Mouse (Mus musculus) kidney, embryonic 16.5 days (tissue): ENCODE data around the gene Tnfsf4. TPM values are rescaled to one million over a fixed set of nuclear protein-coding genes. Genes with fewer than 3 reads are reported as not detected.
A peak's percentile ranks its signal among the peaks of the same experiment; 100 is the strongest.

Source experiments
- ATAC-seq: fragments of 200-750 bp; cut with Nextera tagmentation; 2 replicates; pipeline ENCODE4 v1.8.0; 2017; ENCODE audit warnings: moderate TSS enrichment; ENCODE audit not compliant: low FRiP score, low TSS enrichment
- H3K27ac ChIP-seq: fragments of 300-500 bp; sonication (generic); 2 replicates; pipeline ENCODE4 v1.5.1; 2014; ENCODE audit warnings: low read length
- H3K27me3 ChIP-seq: fragments of 300-500 bp; sonication (generic); 2 replicates; pipeline ENCODE4 v1.6.1; 2014; ENCODE audit warnings: low read length, control low read depth, mixed read lengths; ENCODE audit not compliant: insufficient read depth
- H3K36me3 ChIP-seq: fragments of 300-500 bp; sonication (generic); 2 replicates; pipeline ENCODE4 v1.6.1; 2014; ENCODE audit warnings: low read length, control low read depth, mixed read lengths; ENCODE audit not compliant: insufficient read depth
- H3K4me1 ChIP-seq: fragments of 300-500 bp; sonication (generic); 2 replicates; pipeline ENCODE4 v1.6.1; 2014; ENCODE audit warnings: low read length, control low read depth, mixed read lengths; ENCODE audit not compliant: insufficient read depth
- H3K4me2 ChIP-seq: fragments of 300-500 bp; sonication (generic); replicated peaks from 2 replicates; pipeline ENCODE4 v1.6.1; 2014; ENCODE audit warnings: low read depth, low read length
- H3K4me3 ChIP-seq: fragments of 300-500 bp; sonication (generic); 2 replicates; pipeline ENCODE4 v1.5.1; 2014; ENCODE audit warnings: mild to moderate bottlenecking, low read length
- H3K9ac ChIP-seq: fragments of 300-500 bp; sonication (generic); replicated peaks from 2 replicates; pipeline ENCODE4 v1.6.1; 2014; ENCODE audit warnings: low read length
- H3K9me3 ChIP-seq: fragments of 300-500 bp; sonication (generic); 2 replicates; pipeline ENCODE4 v1.6.1; 2016; ENCODE audit warnings: low read length, control low read depth
- WGBS: fragments of 180-500 bp; shearing (Covaris S2); extraction: QIAGEN DNeasy Blood & Tissue Kit; methylation state at CpG from one replicate; pipeline ENCODE4 v1.1.7; 2014; 5-methylcytosine and 5-hydroxymethylcytosine counted together
- polyA plus RNA-seq: library from polyadenylated mRNA; unstranded; fragments of >200 nt; fragmentation: Nextera tagmentation; extraction: Ambion mirVana; gene quantifications from 2 replicates; pipeline ENCODE4 v1.2.1, GENCODE M21; 2015

Gene Tnfsf4
- polyA plus RNA-seq, 1 experiment from 2014 or later = not detected

DNA sequence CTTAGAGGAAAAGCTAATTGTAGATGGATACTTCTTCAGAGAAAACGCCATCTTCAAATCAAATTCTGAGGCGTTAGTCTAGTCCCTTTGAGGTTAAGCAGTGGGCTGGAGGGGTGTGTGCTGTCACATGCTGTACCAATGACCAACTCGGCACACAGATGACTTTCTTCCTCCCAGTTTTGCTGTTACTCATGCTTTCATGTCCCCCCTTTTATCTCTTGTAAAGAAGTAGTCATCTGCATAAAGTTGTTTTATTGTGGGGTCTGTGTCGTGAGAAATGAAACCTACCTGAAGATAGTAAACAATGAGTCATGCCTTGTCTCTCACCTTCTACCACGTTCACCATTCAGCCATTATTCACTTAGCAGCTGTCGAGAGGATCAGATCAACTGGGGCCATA, 41.3 kb downstream of the Tnfsf4 start:
- H3K9me3 ChIP-seq = no peaks in the 10 kb centered on the region
- WGBS = 84% methylated on average over 6 of the region's 6 CpGs
- H3K9ac ChIP-seq = no peak overlapping the region
- no peak for ATAC-seq
- H3K27ac ChIP-seq = no peak overlapping the region
- no peaks in the 10 kb centered on the region for H3K4me1 ChIP-seq
- no peaks in the 10 kb centered on the region for H3K36me3 ChIP-seq
- no peak overlapping the region for H3K4me2 ChIP-seq
- no peak overlapping the region for H3K4me3 ChIP-seq
- H3K27me3 ChIP-seq = no peaks in the 10 kb centered on the region

DNA sequence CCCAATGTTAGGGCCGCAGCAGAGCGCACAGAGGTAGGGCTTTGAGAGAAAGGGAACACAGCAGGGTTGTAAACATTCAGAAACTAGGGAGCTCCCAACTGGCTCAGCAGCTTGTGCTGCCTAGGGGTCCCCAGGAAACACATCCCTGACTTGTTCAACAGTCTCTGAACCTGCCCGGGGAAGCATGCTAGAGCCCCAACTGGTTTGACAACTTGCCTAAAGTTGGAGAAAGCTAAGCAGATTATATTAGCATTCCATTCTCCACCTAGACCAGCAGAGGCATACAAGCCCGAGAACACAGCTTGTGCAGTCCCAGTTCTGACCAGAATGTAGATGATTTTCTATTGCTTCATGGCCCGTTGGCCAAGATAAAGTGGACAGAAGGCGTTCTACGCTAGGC, 49.6 kb downstream of the Tnfsf4 start:
- Histone ChIP-seq H3K27me3 (no peaks in the 10 kb centered on the region), H3K4me1 (0 out of 2 replicates have a peak, but pooled peaks cover 3% of the 10 kb centered on the region), H3K4me3 (no peak overlapping the region), H3K27ac (peak overlapping the region; percentile 51), H3K9me3 (no peaks in the 10 kb centered on the region), H3K4me2 (no peak overlapping the region), H3K36me3 (no peaks in the 10 kb centered on the region), H3K9ac (no peak overlapping the region)
- ATAC-seq = peak; percentile 86
- WGBS = 67% methylated on average over 7 of the region's 7 CpGs

DNA sequence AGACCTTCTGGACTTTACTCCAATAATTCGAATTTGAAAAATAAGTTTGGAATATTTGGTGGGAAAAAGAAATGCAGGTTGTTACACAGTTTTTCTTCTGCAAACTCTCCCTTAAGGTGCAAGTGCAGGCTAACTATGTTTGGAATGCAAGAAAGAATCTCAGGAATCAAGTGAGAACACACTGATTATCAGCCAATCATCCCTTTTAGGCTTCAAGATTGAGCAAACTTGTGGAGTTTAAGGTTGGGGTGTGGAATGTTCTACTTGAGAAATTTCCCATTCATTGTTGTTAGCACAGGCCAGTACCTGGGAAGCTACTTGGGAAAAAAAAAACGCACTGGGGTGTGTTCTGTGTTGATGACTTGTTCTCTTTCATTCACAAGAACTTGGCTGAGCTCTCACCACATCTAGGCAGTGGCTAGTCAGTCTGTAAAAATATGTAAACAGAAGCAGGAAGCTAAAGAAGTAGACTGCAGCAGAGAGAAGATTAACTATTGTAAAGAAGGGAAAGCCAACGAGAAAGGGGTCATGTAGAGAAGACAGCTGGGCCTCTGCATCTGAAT, 56.6 kb downstream of the Tnfsf4 start:
- no peak for ATAC-seq
- H3K36me3 ChIP-seq = no peaks in the 10 kb centered on the region
- H3K27ac ChIP-seq = no peak overlapping the region
- H3K4me2 ChIP-seq = no peak overlapping the region
- H3K27me3 ChIP-seq = no peaks in the 10 kb centered on the region
- no peak overlapping the region for H3K4me3 ChIP-seq
- H3K9ac ChIP-seq = no peak overlapping the region
- 51% methylated on average over 3 of the region's 3 CpGs for WGBS
- no peaks in the 10 kb centered on the region for H3K9me3 ChIP-seq
- no peaks in the 10 kb centered on the region for H3K4me1 ChIP-seq

DNA sequence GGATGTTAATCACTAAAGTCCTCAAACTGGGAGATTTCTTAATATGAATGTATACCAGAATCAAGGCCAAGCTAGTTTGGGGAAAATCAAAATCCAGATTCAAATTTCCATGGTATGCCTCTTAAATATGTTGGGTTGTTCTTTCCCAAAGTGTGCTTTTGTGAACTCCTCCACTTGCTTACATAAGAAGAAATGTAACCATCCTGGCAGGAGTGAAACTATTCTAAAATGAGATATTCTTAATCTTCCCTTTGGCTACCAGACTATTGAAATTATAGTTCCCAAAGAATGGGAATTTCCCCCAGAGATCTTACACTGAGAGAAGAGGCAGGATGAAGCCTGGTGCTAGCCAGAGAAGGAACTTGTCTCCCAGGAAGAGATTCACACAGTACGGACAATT, 57.0 kb downstream of the Tnfsf4 start:
- no peaks in the 10 kb centered on the region for H3K4me1 ChIP-seq
- no peak overlapping the region for H3K27ac ChIP-seq
- ATAC-seq = no peak
- no peaks in the 10 kb centered on the region for H3K27me3 ChIP-seq
- WGBS = 87% methylated on average over 1 of the region's 1 CpGs
- no peak overlapping the region for H3K4me3 ChIP-seq
- no peak overlapping the region for H3K9ac ChIP-seq
- no peaks in the 10 kb centered on the region for H3K9me3 ChIP-seq
- H3K4me2 ChIP-seq = no peak overlapping the region
- H3K36me3 ChIP-seq = no peaks in the 10 kb centered on the region

DNA sequence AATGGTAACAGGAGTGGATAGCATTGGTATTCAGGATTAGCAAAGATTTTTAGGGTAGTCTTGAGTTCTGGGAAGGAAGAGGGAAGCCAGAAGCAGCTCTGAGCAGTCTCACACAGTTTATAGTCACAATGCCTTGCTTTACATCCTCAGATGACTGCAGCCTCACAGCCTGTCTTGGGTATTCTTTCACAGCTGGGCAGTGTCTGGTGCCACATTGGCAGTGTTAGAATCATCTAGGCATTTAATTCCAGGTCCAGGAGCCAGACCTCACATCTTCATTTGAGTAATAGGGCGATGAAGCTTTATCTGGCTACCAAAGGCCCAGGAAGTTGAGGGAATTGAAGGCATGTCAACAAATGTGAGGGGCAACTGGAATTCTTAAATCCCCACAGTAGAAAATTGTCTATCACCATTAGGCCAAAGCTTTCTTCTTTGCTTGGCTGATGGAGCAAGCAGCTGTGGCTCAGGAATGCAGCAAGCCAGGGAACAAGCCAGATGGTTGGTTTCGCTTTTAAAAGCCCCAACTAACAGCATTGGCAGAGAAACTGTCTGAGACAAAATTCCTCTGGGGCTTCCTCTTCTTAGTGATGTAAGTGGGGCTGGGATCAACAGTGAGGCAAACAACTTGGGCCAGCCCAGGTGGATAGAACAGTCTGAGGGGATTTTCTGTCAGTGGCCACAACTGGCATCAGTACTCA, 68.3 kb downstream of the Tnfsf4 start:
- Histone ChIP-seq H3K4me2 (no peak overlapping the region), H3K9me3 (no peaks in the 10 kb centered on the region), H3K27ac (peak overlapping the region; percentile 12), H3K4me1 (peaks cover 8% of the 10 kb centered on the region; the same call in 1 of the 2 replicates), H3K36me3 (no peaks in the 10 kb centered on the region), H3K27me3 (no peaks in the 10 kb centered on the region), H3K9ac (no peak overlapping the region), H3K4me3 (no peak overlapping the region)
- ATAC-seq = peak; percentile 75
- 54% methylated on average over 2 of the region's 2 CpGs for WGBS

Other genes starting within 250 kb of the Tnfsf4 start
- 0.35 and 0.62 TPM in 2 replicates for gene Tex50, start 236.1 kb upstream of the Tnfsf4 start, polyA plus RNA-seq
- 485 and 505 TPM in 2 replicates for gene Prdx6, start 144.2 kb upstream of the Tnfsf4 start, polyA plus RNA-seq
- 0.08 TPM in 1 of 2 replicates, not detected in the other for gene Tnfsf18, start 99.2 kb downstream of the Tnfsf4 start, polyA plus RNA-seq